Mouse (Mus musculus) MEL (cell line): ENCODE data around the gene Slc5a6. TPM values are rescaled to one million over a fixed set of nuclear protein-coding genes. Genes with fewer than 3 reads are reported as not detected.

ENCODE experiments used
- DNase-seq: peaks from one replicate; pipeline ENCODE4 v3.0.0; 2011; ENCODE audit warnings: low read depth, low spot score
- H3K27ac ChIP-seq: 2 replicates; pipeline ENCODE4 v1.5.1; 2012; ENCODE audit warnings: low read depth, mild to moderate bottlenecking, control low read depth, low read length, moderate library complexity; ENCODE audit not compliant: control insufficient read depth
- H3K27me3 ChIP-seq, 2 experiments: fragments of 150-350 bp in 1 of 2; sonication (generic) in 1 of 2; 2 replicates each; pipeline ENCODE4 v1.6.1; 2012; ENCODE audit warnings: low read length in 2 of 2, mild to moderate bottlenecking in 2 of 2, improper control_type of control experiment in 1 of 2, moderate library complexity in 1 of 2; ENCODE audit not compliant: insufficient read depth in 2 of 2, control insufficient read depth in 1 of 2
- H3K36me3 ChIP-seq, 2 experiments: 2 replicates each; pipeline ENCODE4 v1.6.1; 2012 to 2014; ENCODE audit warnings: low read length in 2 of 2, improper control_type of control experiment in 1 of 2, inconsistent platforms in 1 of 2, mild to moderate bottlenecking in 1 of 2; ENCODE audit not compliant: insufficient read depth in 2 of 2, control insufficient read depth in 1 of 2
- H3K4me1 ChIP-seq, 2 experiments: fragments of 150-350 bp in 1 of 2; sonication (generic) in 1 of 2; 2 replicates each; pipeline ENCODE4 v1.6.1; 2012; ENCODE audit warnings: low read length in 2 of 2, improper control_type of control experiment in 1 of 2, mild to moderate bottlenecking in 1 of 2; ENCODE audit not compliant: insufficient read depth in 2 of 2, control insufficient read depth in 1 of 2
- H3K4me3 ChIP-seq, 2 experiments: fragments of 150-350 bp in 1 of 2; sonication (generic) in 1 of 2; 2 replicates each; pipeline ENCODE4 v1.5.1; 2012; ENCODE audit warnings: low read depth in 2 of 2, low read length in 2 of 2, mild to moderate bottlenecking in 2 of 2, moderate library complexity in 2 of 2, control low read depth in 1 of 2, improper control_type of control experiment in 1 of 2; ENCODE audit not compliant: control insufficient read depth in 1 of 2, insufficient read depth in 1 of 2
- H3K79me2 ChIP-seq: 2 replicates; pipeline ENCODE4 v1.6.1; 2012; ENCODE audit warnings: mild to moderate bottlenecking, low read length, moderate library complexity; ENCODE audit not compliant: control insufficient read depth, poor library complexity, insufficient read depth
- H3K9ac ChIP-seq: 2 replicates; pipeline ENCODE4 v1.6.1; 2012; ENCODE audit warnings: low read depth, mild to moderate bottlenecking, control low read depth, low read length, moderate library complexity; ENCODE audit not compliant: control insufficient read depth, poor library complexity, severe bottlenecking
- H3K9me3 ChIP-seq: fragments of 150-350 bp; sonication (generic); replicated peaks from 2 replicates; pipeline ENCODE4 v1.6.1; 2012; ENCODE audit warnings: mild to moderate bottlenecking, low read length, improper control_type of control experiment, moderate library complexity; ENCODE audit not compliant: insufficient read depth
- BHLHE40 ChIP-seq: IDR thresholded peaks from 2 replicates; pipeline ENCODE4 v1.6.1; 2012; ENCODE audit warnings: low read depth, mild to moderate bottlenecking, inconsistent platforms, low read length, improper control_type of control experiment, borderline replicate concordance
- CHD1 ChIP-seq: IDR thresholded peaks from 2 replicates; pipeline ENCODE4 v1.6.1; 2012; ENCODE audit warnings: low read depth, mild to moderate bottlenecking, inconsistent platforms, low read length, improper control_type of control experiment
- CTCF ChIP-seq, 3 experiments: IDR thresholded peaks in 2 of 3; conservative IDR thresholded peaks in 1 of 3; 2 replicates each; pipeline ENCODE4 v1.5.1; 2011 to 2012; ENCODE audit warnings: low read length in 3 of 3, low read depth in 2 of 3, mild to moderate bottlenecking in 2 of 3, improper control_type of control experiment in 1 of 3, inconsistent platforms in 1 of 3, mixed read lengths in 1 of 3, moderate library complexity in 1 of 3; ENCODE audit not compliant: control insufficient read depth in 1 of 3, insufficient read depth in 1 of 3, poor library complexity in 1 of 3, severe bottlenecking in 1 of 3
- ELF1 ChIP-seq: IDR thresholded peaks from 2 replicates; pipeline ENCODE4 v1.6.1; 2014; ENCODE audit warnings: low read depth, mild to moderate bottlenecking, inconsistent platforms, low read length, improper control_type of control experiment, moderate library complexity
- GABPA ChIP-seq: IDR thresholded peaks from 2 replicates; pipeline ENCODE4 v1.6.1; 2012; ENCODE audit warnings: low read depth, mild to moderate bottlenecking, inconsistent platforms, low read length, improper control_type of control experiment, moderate library complexity
- GATA1 ChIP-seq: IDR thresholded peaks from 2 replicates; pipeline ENCODE4 v1.6.1; 2011; ENCODE audit warnings: low read depth, low read length, improper control_type of control experiment
- HCFC1 ChIP-seq: IDR thresholded peaks from 2 replicates; pipeline ENCODE4 v1.6.1; 2012; ENCODE audit warnings: low read depth, mild to moderate bottlenecking, inconsistent platforms, low read length, improper control_type of control experiment, moderate library complexity
- JUND ChIP-seq: IDR thresholded peaks from 2 replicates; pipeline ENCODE4 v1.6.1; 2011; ENCODE audit warnings: low read depth, mild to moderate bottlenecking, improper control_type of control experiment, low read length
- MEF2A ChIP-seq: IDR thresholded peaks from 2 replicates; pipeline ENCODE4 v1.6.1; 2014; ENCODE audit warnings: low read depth, mild to moderate bottlenecking, inconsistent platforms, low read length, improper control_type of control experiment; ENCODE audit not compliant: poor library complexity, insufficient replicate concordance, severe bottlenecking; ENCODE audit errors: extremely low read depth
- NELFE ChIP-seq: IDR thresholded peaks from 2 replicates; pipeline ENCODE4 v1.6.1; 2011; ENCODE audit warnings: low read depth, low read length, improper control_type of control experiment
- POLR2A ChIP-seq, 2 experiments: IDR thresholded peaks; 2 replicates each; pipeline ENCODE4 v1.6.1; 2011 to 2012; ENCODE audit warnings: low read length in 2 of 2, mild to moderate bottlenecking in 2 of 2, control low read depth in 1 of 2, improper control_type of control experiment in 1 of 2, low read depth in 1 of 2, moderate library complexity in 1 of 2; ENCODE audit not compliant: control insufficient read depth in 1 of 2, insufficient read depth in 1 of 2, poor library complexity in 1 of 2
- RCOR1 ChIP-seq: IDR thresholded peaks from 2 replicates; pipeline ENCODE4 v1.6.1; 2012; ENCODE audit warnings: low read depth, mild to moderate bottlenecking, inconsistent platforms, low read length, improper control_type of control experiment
- TAL1 ChIP-seq: IDR thresholded peaks from 2 replicates; pipeline ENCODE4 v1.6.1; 2012; ENCODE audit warnings: mild to moderate bottlenecking, inconsistent platforms, low read length, moderate library complexity, mixed read lengths
- TCF12 ChIP-seq: IDR thresholded peaks from 2 replicates; pipeline ENCODE4 v1.6.1; 2014; ENCODE audit warnings: low read depth, mild to moderate bottlenecking, inconsistent platforms, low read length, improper control_type of control experiment, moderate library complexity
- ZC3H11A ChIP-seq: IDR thresholded peaks from 2 replicates; pipeline ENCODE4 v1.6.1; 2012; ENCODE audit warnings: low read depth, mild to moderate bottlenecking, inconsistent platforms, low read length, improper control_type of control experiment
- ZKSCAN1 ChIP-seq: IDR thresholded peaks from 2 replicates; pipeline ENCODE4 v1.6.1; 2012; ENCODE audit warnings: low read depth, mild to moderate bottlenecking, inconsistent platforms, low read length, improper control_type of control experiment, moderate library complexity
- polyA plus RNA-seq, 2 experiments: library from polyadenylated mRNA; stranded (reverse) in 1 of 2; unstranded in 1 of 2; fragments of >175 nt in 1 of 2; fragments of >200 nt in 1 of 2; gene quantifications; 2 replicates each; pipeline versions ENCODE4 v1.2.1 to v1.2.4; 2012; ENCODE audit warnings: low replicate concordance in 2 of 2, low read depth in 1 of 2; ENCODE audit not compliant: insufficient read length in 2 of 2, insufficient read depth in 1 of 2, missing spikeins in 1 of 2
- total RNA-seq: library from RNA; depleted of rRNA; stranded (reverse); fragments of 300-350 nt; gene quantifications from 2 replicates; pipeline ENCODE4 v1.2.3, GENCODE M21; 2012

Slc5a6 gene
- total and polyA plus RNA-seq, 3 experiments = 34.5 to 41.7 TPM; not detected in 1

GRCm38 (mm10) chr5:31094799-31095691, 46.3 kb upstream of the Slc5a6 start:
- H3K4me3 ChIP-seq = peak overlapping the region; percentile 7 to 34; a peak in 3 of 4 replicates

GRCm38 (mm10) chr5:31094100-31094798, 45.5 kb upstream of the Slc5a6 start:
- H3K4me3 ChIP-seq = 0 out of 4 replicates have a peak overlapping the region, but pooled peaks of 1 of the 2 experiments have one; percentile 34
- TF ChIP-seq CTCF (IDR thresholded peaks at IDR 0.05 in 2 of 3, conservative IDR thresholded peaks at IDR 0.05 in 1 of 3; ENCODE audit: control insufficient read depth in 1 of 3, insufficient read depth in 1 of 3, low read depth in 2 of 3, low read length in 3 of 3, poor library complexity in 1 of 3, severe bottlenecking in 1 of 3) = no peak
- TF ChIP-seq ELF1 = no peak
- no peak for TF ChIP-seq ZC3H11A
- TF ChIP-seq, all 39 proteins: peak for 0
- DNase-seq = no peak
- H3K79me2 ChIP-seq = no peaks in the 10 kb centered on the region
- no peak overlapping the region for H3K9ac ChIP-seq
- H3K9me3 ChIP-seq = no peaks in the 10 kb centered on the region
- no peaks in the 10 kb centered on the region for H3K36me3 ChIP-seq
- H3K27ac ChIP-seq = no peak overlapping the region
- H3K4me1 ChIP-seq = no peaks in the 10 kb centered on the region
- H3K27me3 ChIP-seq = peaks cover 12 to 20% of the 10 kb centered on the region in 2 experiments

More at GRCm38 (mm10) chr5:31094799-31095691, 46.3 kb upstream of the Slc5a6 start:
- Histone ChIP-seq H3K9me3 (no peaks in the 10 kb centered on the region), H3K27me3 (peaks cover 7 to 12% of the 10 kb centered on the region in 2 experiments), H3K4me1 (no peaks in the 10 kb centered on the region), H3K79me2 (no peaks in the 10 kb centered on the region), H3K36me3 (no peaks in the 10 kb centered on the region), H3K9ac (0 out of 2 replicates have a peak overlapping the region, but pooled peaks have one; percentile 15), H3K27ac (no peak overlapping the region)
- 0 out of 4 replicates have a peak, but pooled peaks of 1 of the 2 experiments have one; percentile 32 for TF ChIP-seq POLR2A (IDR thresholded peaks at IDR 0.05; ENCODE audit: control insufficient read depth in 1 of 2, insufficient read depth in 1 of 2, low read depth in 1 of 2, low read length in 2 of 2, poor library complexity in 1 of 2)
- no peak for TF ChIP-seq TAL1
- no peak for TF ChIP-seq TCF12
- TF ChIP-seq RCOR1 = no peak
- no peak for TF ChIP-seq NELFE
- peak; percentile 50; the same call in 1 of the 2 replicates for TF ChIP-seq BHLHE40
- DNase-seq = peak; percentile 65

GRCm38 (mm10) chr5:31093151-31094041, 44.7 kb upstream of the Slc5a6 start:
- no peak overlapping the region for H3K27ac ChIP-seq
- H3K9me3 ChIP-seq = no peaks in the 10 kb centered on the region
- peaks cover 14 to 22% of the 10 kb centered on the region in 2 experiments for H3K27me3 ChIP-seq
- no peaks in the 10 kb centered on the region for H3K4me1 ChIP-seq
- no peak for DNase-seq
- no peak overlapping the region for H3K9ac ChIP-seq
- TF ChIP-seq MEF2A (no peak), GABPA (no peak), CHD1 (no peak), GATA1 (no peak), NELFE (no peak), ZKSCAN1 (no peak), HCFC1 (no peak), JUND (no peak)
- H3K36me3 ChIP-seq = no peaks in the 10 kb centered on the region
- no peaks in the 10 kb centered on the region for H3K79me2 ChIP-seq
- H3K4me3 ChIP-seq = no peak overlapping the region
